Mouse (Mus musculus) hindbrain, embryonic 10.5 days (tissue): ENCODE data around the gene AU015836. TPM values are rescaled to one million over a fixed set of nuclear protein-coding genes. Genes with fewer than 3 reads are reported as not detected.

Experiments
- DNase-seq: peaks from one replicate; pipeline ENCODE4 v3.0.0-alpha.2; 2017; ENCODE audit warnings: low spot score
- H3K27ac ChIP-seq: fragments of 300-500 bp; sonication (generic); 2 replicates; pipeline ENCODE4 v1.5.1; 2016; ENCODE audit warnings: mild to moderate bottlenecking, moderate library complexity
- H3K27me3 ChIP-seq: fragments of 300-500 bp; sonication (generic); 2 replicates; pipeline ENCODE4 v1.6.1; 2016; ENCODE audit warnings: mild to moderate bottlenecking; ENCODE audit not compliant: poor library complexity, insufficient read depth, severe bottlenecking
- H3K36me3 ChIP-seq: fragments of 300-500 bp; sonication (generic); 2 replicates; pipeline ENCODE4 v1.6.1; 2016; ENCODE audit warnings: mild to moderate bottlenecking, moderate library complexity
- H3K4me1 ChIP-seq: fragments of 300-500 bp; sonication (generic); replicated peaks from 2 replicates; pipeline ENCODE4 v1.6.1; 2016; ENCODE audit warnings: mild to moderate bottlenecking
- H3K4me3 ChIP-seq: fragments of 300-500 bp; sonication (generic); 2 replicates; pipeline ENCODE4 v1.5.1; 2016; ENCODE audit warnings: mild to moderate bottlenecking, moderate library complexity
- H3K9me3 ChIP-seq: fragments of 300-500 bp; sonication (generic); 2 replicates; pipeline ENCODE4 v1.6.1; 2016; ENCODE audit warnings: mild to moderate bottlenecking, moderate library complexity
- WGBS: fragments of 180-500 bp; shearing (Covaris S2); methylation state at CpG from one replicate; pipeline ENCODE4 v1.1.7; 2016; 5-methylcytosine and 5-hydroxymethylcytosine counted together
- polyA plus RNA-seq: library from polyadenylated mRNA; unstranded; fragments of >200 nt; fragmentation: Nextera tagmentation; extraction: Ambion mirVana; gene quantifications from 2 replicates; pipeline ENCODE4 v1.2.1, GENCODE M21; 2016

Gene AU015836
- polyA plus RNA-seq, 1 experiment from 2014 or later, result not detected

DNA sequence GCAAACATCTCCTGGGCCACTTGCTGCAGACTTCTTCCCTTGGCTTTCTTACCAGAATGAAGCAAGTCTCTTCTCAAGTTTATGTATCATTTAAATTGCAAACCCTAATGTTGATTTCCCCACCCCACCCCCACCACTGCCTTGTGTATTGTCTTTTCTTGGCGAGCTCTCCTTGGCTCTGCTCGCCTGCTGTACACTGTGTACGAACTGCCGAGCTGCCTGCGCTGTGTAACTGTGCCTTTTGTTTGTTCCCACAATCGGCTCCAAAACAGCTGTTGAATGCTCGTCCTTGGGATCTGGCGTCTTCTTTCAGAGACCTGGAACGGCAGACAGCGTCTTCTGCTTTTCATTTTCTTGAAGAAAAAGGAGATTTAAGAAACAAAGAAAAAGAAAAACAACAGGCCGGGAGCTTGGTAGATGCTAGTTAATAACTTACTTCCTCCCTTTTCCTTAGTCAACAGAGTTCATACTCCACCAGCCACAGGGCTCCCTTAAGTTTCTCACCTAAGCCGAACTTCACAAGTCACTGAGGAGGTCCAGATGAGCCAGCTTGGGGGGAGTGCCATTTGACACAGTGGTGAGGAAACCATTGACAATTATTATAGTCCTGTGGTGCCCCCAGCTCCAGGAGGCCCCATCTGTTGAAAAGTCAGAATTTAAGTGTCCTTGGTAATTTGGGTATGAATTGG is 44.2 kb downstream of the AU015836 start:
- Histone ChIP-seq H3K9me3 (no peaks in the 10 kb centered on the region), H3K27me3 (peaks cover 86% of the 10 kb centered on the region), H3K36me3 (no peaks in the 10 kb centered on the region), H3K4me3 (peak overlapping the region; percentile 16), H3K4me1 (peaks cover 13% of the 10 kb centered on the region; the same call in 1 of the 2 replicates), H3K27ac (peak overlapping the region; percentile 69)
- 27% methylated on average over 12 of the region's 12 CpGs for WGBS
- peak; percentile 19 for DNase-seq

GRCm38 (mm10) chrX:94016891-94017290 is 48.4 kb downstream of the AU015836 start:
- 39% methylated on average over 1 of the region's 1 CpGs for WGBS
- Histone ChIP-seq H3K4me1 (peaks cover 13% of the 10 kb centered on the region; the same call in 1 of the 2 replicates), H3K27ac (no peak overlapping the region), H3K4me3 (no peak overlapping the region), H3K9me3 (no peaks in the 10 kb centered on the region), H3K36me3 (no peaks in the 10 kb centered on the region), H3K27me3 (peaks cover 70% of the 10 kb centered on the region)
- no peak for DNase-seq

GRCm38 (mm10) chrX:94022264-94022874 is 53.9 kb downstream of the AU015836 start:
- WGBS, result 76% methylated on average over 5 of the region's 5 CpGs
- peaks cover 60% of the 10 kb centered on the region for H3K27me3 ChIP-seq
- DNase-seq, result no peak

More at GRCm38 (mm10) chrX:94022264-94022874, 53.9 kb downstream of the AU015836 start:
- no peaks in the 10 kb centered on the region for H3K36me3 ChIP-seq
- no peak overlapping the region for H3K4me3 ChIP-seq
- H3K27ac ChIP-seq, result no peak overlapping the region
- no peaks in the 10 kb centered on the region for H3K9me3 ChIP-seq
- no peaks in the 10 kb centered on the region for H3K4me1 ChIP-seq

Other genes starting within 250 kb of the AU015836 start
- gene Pdk3, start 136.5 kb upstream of the AU015836 start, polyA plus RNA-seq, result 62.3 and 68.4 TPM in 2 replicates
- 20.7 and 24.8 TPM in 2 replicates for gene Zfx, start 155.0 kb downstream of the AU015836 start, polyA plus RNA-seq
- gene Eif2s3x, start 244.2 kb downstream of the AU015836 start, polyA plus RNA-seq, result 95.3 and 101 TPM in 2 replicates